Mouse (Mus musculus) liver, postnatal 0 days (tissue): Measurements from ENCODE around the gene Col4a2.

Source experiments
- CTCF ChIP-seq: sonication (generic); IDR thresholded peaks from 2 replicates; pipeline ENCODE4 v1.5.1; 2016; ENCODE audit warnings: antibody characterized with exemption, low read depth
- EP300 ChIP-seq: IDR thresholded peaks from 2 replicates; pipeline ENCODE4 v1.6.1; 2016; ENCODE audit warnings: antibody characterized with exemption, low read depth, mild to moderate bottlenecking

DNA sequence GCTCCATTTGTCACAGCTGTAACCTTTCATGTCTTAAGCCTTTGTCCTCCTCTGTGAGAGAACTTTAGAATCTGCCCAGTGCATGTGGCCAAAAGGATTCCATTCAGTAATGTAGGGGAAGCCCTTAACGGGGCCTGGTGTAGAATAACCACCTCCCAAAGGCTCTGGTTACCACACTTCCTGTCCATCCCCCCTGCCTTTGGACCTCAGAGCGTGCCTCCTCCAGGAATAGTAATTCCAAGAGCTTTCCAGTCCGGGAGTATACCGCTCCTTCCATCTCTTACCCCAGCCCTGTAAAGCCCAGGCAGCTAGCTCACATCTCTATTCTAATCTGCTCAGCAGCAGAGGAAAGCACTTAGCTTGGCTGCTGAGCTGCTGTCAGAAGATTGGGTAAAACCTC, 14.7 kb downstream of the Col4a2 start:
- TF ChIP-seq CTCF (no peak), EP300 (no peak)
